Mouse (Mus musculus) cortical plate, adult 2 months (tissue): ENCODE measurements at regions not wholly inside any gene's neighbourhood (a gene's known extent, or its start where the extent isn't known, plus 50 kb on each side); places are given as distances from the start of the nearest gene placed in this dataset.

Source experiments
- CTCF ChIP-seq: fragments of 200-500 bp; IDR thresholded peaks from 2 replicates; pipeline ENCODE4 v1.5.1; 2011; ENCODE audit warnings: mild to moderate bottlenecking, control low read depth, low read length; ENCODE audit not compliant: insufficient read depth; ENCODE audit errors: extremely low read depth
- POLR2A ChIP-seq: fragments of 200-500 bp; IDR thresholded peaks from 2 replicates; pipeline ENCODE4 v1.6.1; 2011; ENCODE audit warnings: mild to moderate bottlenecking, low read length, control low read depth; ENCODE audit not compliant: insufficient read depth; ENCODE audit errors: extremely low read depth

GRCm38 (mm10) chr10:17596126-17596525 is 126.9 kb upstream of the Cited2 start:
- TF ChIP-seq POLR2A: no peak
- TF ChIP-seq CTCF: no peak
